Mouse (Mus musculus) spleen, adult 2 months (tissue): ENCODE measurements around the gene Fermt1.

Experiments used
- CTCF ChIP-seq: fragments of 200-500 bp; IDR thresholded peaks from 2 replicates; pipeline ENCODE4 v1.5.1; 2011; ENCODE audit warnings: mild to moderate bottlenecking, inconsistent platforms; ENCODE audit not compliant: insufficient read depth, insufficient read length, insufficient replicate concordance; ENCODE audit errors: extremely low read depth
- POLR2A ChIP-seq: fragments of 200-500 bp; IDR thresholded peaks from 2 replicates; pipeline ENCODE4 v1.6.1; 2011; ENCODE audit warnings: low read depth, low read length, inconsistent platforms

DNA sequence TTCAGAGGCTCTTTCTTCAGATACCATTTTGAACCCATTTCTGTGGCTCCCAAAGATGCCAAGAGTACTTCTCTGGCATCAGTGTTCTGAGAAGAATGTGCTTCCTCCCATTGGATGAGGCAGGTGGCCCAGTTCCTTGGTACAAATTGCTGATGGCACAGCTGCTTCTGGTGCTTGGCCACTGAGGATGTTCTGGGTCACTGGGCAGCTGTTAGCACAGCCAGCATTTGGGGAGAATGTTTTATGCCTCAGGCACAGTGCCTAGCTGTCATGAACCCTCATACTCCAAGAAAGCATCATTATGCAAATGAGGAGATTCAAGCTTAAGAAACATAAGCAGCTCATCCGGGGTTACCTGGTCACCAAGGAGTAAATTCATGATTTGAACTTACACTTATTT, 12.1 kb upstream of the Fermt1 start:
- TF ChIP-seq POLR2A: no peak
- TF ChIP-seq CTCF: no peak
